Mouse (Mus musculus): ENCODE results near the gene Sun2. TPM values are rescaled to one million over a fixed set of nuclear protein-coding genes. Genes with fewer than 3 reads are reported as not detected.

The Sun2 gene
- polyA plus RNA-seq (2015; fragmentation: Nextera tagmentation; extraction: Ambion mirVana) = 8.1 and 8.4 TPM in 2 replicates

- peak within 1 kb of the TSS; percentile 80 for H3K4me2 ChIP-seq
- peak within 1 kb of the TSS; percentile 48 for H3K27ac ChIP-seq
- peak within 1 kb of the TSS; percentile 92 for H3K4me3 ChIP-seq
- H3K36me3 ChIP-seq (ENCODE audit: poor library complexity, severe bottlenecking) = peaks cover 29% of the 10 kb centered on the region
- WGBS = under 1% methylated on average over 84 of the region's 93 CpGs
- no peaks in the 10 kb centered on the region for H3K9me3 ChIP-seq (replicated peaks)
- peak; percentile 96 for ATAC-seq
- H3K4me1 ChIP-seq = peaks cover 34% of the 10 kb centered on the region
- no peaks in the 10 kb centered on the region for H3K27me3 ChIP-seq
- H3K9ac ChIP-seq = peak within 1 kb of the TSS; percentile 91
Measured at GRCm38 (mm10) chr15:79741921-79742705, at the start of gene Sun2. Gene Sun2 (minus strand): TSS chr15:79742536.

GRCm38 (mm10) chr15:79791502-79791901 is 49.2 kb upstream of the Sun2 start:
- no peak overlapping the region for H3K4me2 ChIP-seq
- no peak for ATAC-seq

DNA sequence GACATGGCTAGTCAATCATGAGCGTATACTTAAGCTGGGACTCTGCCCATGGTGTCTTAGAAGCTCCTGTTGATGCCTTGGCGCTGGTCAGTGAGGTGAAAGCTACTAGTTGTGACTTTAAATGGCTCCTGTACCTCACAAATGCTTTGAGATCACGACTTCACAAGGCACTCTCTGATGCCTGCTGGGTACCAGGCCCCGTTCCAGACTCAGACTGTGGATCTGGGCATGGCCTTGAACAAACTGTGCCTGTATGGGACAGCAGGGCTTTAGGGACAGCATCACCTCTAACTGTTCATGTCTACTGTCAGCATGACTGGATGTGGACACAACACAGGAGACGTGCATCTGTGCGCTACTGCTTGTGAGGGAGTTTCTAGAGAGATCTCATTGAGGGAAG is 48.6 kb upstream of the Sun2 start:
- ATAC-seq = no peak
- no peak overlapping the region for H3K9ac ChIP-seq
- WGBS = 85% methylated on average over 6 of the region's 6 CpGs
- no peak overlapping the region for H3K4me3 ChIP-seq
- H3K9me3 ChIP-seq (replicated peaks) = no peaks in the 10 kb centered on the region
- H3K36me3 ChIP-seq (ENCODE audit: poor library complexity, severe bottlenecking) = no peaks in the 10 kb centered on the region
- H3K27me3 ChIP-seq = peaks cover 5% of the 10 kb centered on the region; the same call in 1 of the 2 replicates
- H3K27ac ChIP-seq = no peak overlapping the region
- H3K4me1 ChIP-seq = peaks cover 2% of the 10 kb centered on the region; the same call in 1 of the 2 replicates
- no peak overlapping the region for H3K4me2 ChIP-seq

More at GRCm38 (mm10) chr15:79791502-79791901, 49.2 kb upstream of the Sun2 start:
- Histone ChIP-seq H3K27me3 (peaks cover 5% of the 10 kb centered on the region; the same call in 1 of the 2 replicates), H3K4me3 (no peak overlapping the region), H3K4me1 (peaks cover 7% of the 10 kb centered on the region; the same call in 1 of the 2 replicates), H3K9ac (no peak overlapping the region), H3K9me3 (replicated peaks) (no peaks in the 10 kb centered on the region), H3K27ac (no peak overlapping the region), H3K36me3 (ENCODE audit: poor library complexity, severe bottlenecking) (no peaks in the 10 kb centered on the region)
- 3% methylated on average over 12 of the region's 12 CpGs for WGBS

- no peaks in the 10 kb centered on the region; the same call in 1 of the 2 replicates for H3K4me1 ChIP-seq
- H3K9me3 ChIP-seq (replicated peaks) = no peaks in the 10 kb centered on the region
- H3K4me3 ChIP-seq = no peak overlapping the region
- H3K27me3 ChIP-seq = peaks cover 5% of the 10 kb centered on the region; the same call in 1 of the 2 replicates
- no peaks in the 10 kb centered on the region for H3K36me3 ChIP-seq (ENCODE audit: poor library complexity, severe bottlenecking)
- no peak overlapping the region for H3K9ac ChIP-seq
- ATAC-seq = no peak
- no peak overlapping the region for H3K4me2 ChIP-seq
- 59% methylated on average over 8 of the region's 8 CpGs for WGBS
- H3K27ac ChIP-seq = no peak overlapping the region
Measured at GRCm38 (mm10) chr15:79790111-79790510, 47.8 kb upstream of the Sun2 start.

GRCm38 (mm10) chr15:79787815-79788214 is 45.5 kb upstream of the Sun2 start:
- peaks cover 5% of the 10 kb centered on the region; the same call in 1 of the 2 replicates for H3K27me3 ChIP-seq
- H3K4me3 ChIP-seq = no peak overlapping the region
- H3K9ac ChIP-seq = no peak overlapping the region
- H3K27ac ChIP-seq = no peak overlapping the region
- WGBS = 38% methylated on average over 8 of the region's 8 CpGs
- no peaks in the 10 kb centered on the region for H3K36me3 ChIP-seq (ENCODE audit: poor library complexity, severe bottlenecking)
- no peak overlapping the region for H3K4me2 ChIP-seq
- no peaks in the 10 kb centered on the region; the same call in 1 of the 2 replicates for H3K4me1 ChIP-seq
- H3K9me3 ChIP-seq (replicated peaks) = no peaks in the 10 kb centered on the region
- ATAC-seq = no peak

DNA sequence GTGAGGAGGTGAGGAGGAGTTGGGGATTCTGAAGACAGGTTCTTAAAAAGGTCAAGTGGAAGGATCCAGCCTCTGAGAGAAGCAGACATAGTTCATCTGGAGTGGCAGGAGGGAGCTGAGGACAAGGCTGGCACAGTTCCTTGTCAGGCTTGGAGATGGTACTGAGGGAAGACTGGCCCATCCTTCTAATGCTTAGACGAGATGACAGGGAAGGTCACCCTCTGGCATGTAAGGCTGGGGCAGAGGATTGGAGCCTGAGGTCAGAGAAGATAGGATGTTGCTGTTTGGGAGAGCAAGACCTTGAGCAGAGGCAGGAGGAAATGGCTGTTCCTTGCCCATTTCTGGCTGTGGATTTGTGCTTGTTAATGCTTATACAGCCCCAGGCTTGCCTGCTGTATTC is 42.7 kb upstream of the Sun2 start:
- Histone ChIP-seq H3K27me3 (peaks cover 7% of the 10 kb centered on the region; the same call in 1 of the 2 replicates), H3K4me2 (no peak overlapping the region), H3K36me3 (ENCODE audit: poor library complexity, severe bottlenecking) (no peaks in the 10 kb centered on the region), H3K9ac (no peak overlapping the region), H3K4me1 (no peaks in the 10 kb centered on the region; the same call in 1 of the 2 replicates), H3K27ac (no peak overlapping the region), H3K9me3 (replicated peaks) (no peaks in the 10 kb centered on the region), H3K4me3 (no peak overlapping the region)
- ATAC-seq = no peak
- 68% methylated on average over 1 of the region's 1 CpGs for WGBS

GRCm38 (mm10) chr15:79777749-79778148 is 35.4 kb upstream of the Sun2 start, which contains the start of gene Dnal4:
Gene Dnal4 (minus strand): TSS chr15:79777849.
- peaks cover 8% of the 10 kb centered on the region for H3K27me3 ChIP-seq
- peaks cover 21% of the 10 kb centered on the region for H3K4me1 ChIP-seq
- H3K4me2 ChIP-seq = no peak within 1 kb of the TSS
- ATAC-seq = no peak
- H3K4me3 ChIP-seq = no peak within 1 kb of the TSS
- no peak within 1 kb of the TSS for H3K9ac ChIP-seq
- no peaks in the 10 kb centered on the region for H3K9me3 ChIP-seq (replicated peaks)
- H3K27ac ChIP-seq = no peak within 1 kb of the TSS
- no peaks in the 10 kb centered on the region for H3K36me3 ChIP-seq (ENCODE audit: poor library complexity, severe bottlenecking)

- Histone ChIP-seq H3K9me3 (replicated peaks) (no peaks in the 10 kb centered on the region), H3K27ac (no peak overlapping the region), H3K4me3 (no peak overlapping the region), H3K27me3 (peaks cover 4% of the 10 kb centered on the region; the same call in 1 of the 2 replicates), H3K4me2 (no peak overlapping the region; the same call in 1 of the 2 replicates), H3K9ac (peak overlapping the region; percentile 64; the same call in 1 of the 2 replicates), H3K36me3 (ENCODE audit: poor library complexity, severe bottlenecking) (no peaks in the 10 kb centered on the region), H3K4me1 (peaks cover 34% of the 10 kb centered on the region)
- 65% methylated on average over 7 of the region's 7 CpGs for WGBS
- no peak for ATAC-seq
Measured at GRCm38 (mm10) chr15:79775662-79776061, 33.3 kb upstream of the Sun2 start.

DNA sequence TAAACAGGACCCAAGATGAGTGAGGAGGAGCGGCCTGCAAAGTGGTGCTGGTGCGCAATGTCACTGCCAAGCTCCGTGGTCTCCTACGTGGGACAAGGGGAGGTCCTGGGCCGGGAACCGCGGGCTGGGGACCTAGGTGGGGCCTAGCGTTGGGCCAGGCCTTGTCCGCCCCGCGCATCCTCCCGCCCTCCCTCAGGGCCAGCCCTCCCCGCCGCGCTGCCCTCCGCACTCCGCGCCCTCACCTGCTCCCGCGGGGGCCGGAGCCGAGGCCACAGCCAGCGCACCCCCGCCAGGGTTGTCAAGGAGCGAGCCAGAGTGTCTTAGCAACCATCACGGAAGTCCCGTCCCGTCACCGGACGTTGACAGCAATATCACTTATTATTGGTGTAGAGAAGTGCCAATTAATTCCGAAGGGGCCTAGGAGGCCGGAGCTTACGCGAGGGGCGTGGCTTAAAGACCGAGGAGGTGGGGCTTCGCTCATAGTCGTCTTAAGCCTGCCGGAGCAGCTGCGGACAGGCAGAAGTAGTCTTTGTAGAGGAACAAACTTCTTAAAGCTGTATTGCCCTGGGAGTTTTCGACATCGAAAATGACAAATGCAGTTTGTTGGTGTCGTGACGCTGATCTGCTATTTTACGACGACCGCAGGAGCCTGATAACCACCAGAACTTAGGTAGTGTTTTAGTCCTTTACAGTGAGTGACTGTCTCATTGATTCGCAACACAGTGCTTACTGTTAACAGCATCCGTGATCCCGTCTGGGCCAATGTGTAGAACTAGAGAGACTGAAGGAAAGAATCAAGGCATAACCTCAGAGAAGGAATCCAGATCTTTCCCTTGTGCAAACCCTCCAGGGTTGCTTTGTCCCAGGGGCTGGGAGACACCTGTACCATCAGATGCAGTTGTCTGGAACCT is 32.0 kb upstream of the Sun2 start:
- peak overlapping the region; percentile 84 for H3K4me2 ChIP-seq
- H3K4me3 ChIP-seq = peak overlapping the region; percentile 89
- H3K27ac ChIP-seq = peak overlapping the region; percentile 48
- H3K36me3 ChIP-seq (ENCODE audit: poor library complexity, severe bottlenecking) = no peaks in the 10 kb centered on the region
- peaks cover 46% of the 10 kb centered on the region for H3K4me1 ChIP-seq
- peak; percentile 99 for ATAC-seq
- H3K9me3 ChIP-seq (replicated peaks) = no peaks in the 10 kb centered on the region
- under 1% methylated on average over 46 of the region's 50 CpGs for WGBS
- peak overlapping the region; percentile 86 for H3K9ac ChIP-seq
- peaks cover 4% of the 10 kb centered on the region; the same call in 1 of the 2 replicates for H3K27me3 ChIP-seq

DNA sequence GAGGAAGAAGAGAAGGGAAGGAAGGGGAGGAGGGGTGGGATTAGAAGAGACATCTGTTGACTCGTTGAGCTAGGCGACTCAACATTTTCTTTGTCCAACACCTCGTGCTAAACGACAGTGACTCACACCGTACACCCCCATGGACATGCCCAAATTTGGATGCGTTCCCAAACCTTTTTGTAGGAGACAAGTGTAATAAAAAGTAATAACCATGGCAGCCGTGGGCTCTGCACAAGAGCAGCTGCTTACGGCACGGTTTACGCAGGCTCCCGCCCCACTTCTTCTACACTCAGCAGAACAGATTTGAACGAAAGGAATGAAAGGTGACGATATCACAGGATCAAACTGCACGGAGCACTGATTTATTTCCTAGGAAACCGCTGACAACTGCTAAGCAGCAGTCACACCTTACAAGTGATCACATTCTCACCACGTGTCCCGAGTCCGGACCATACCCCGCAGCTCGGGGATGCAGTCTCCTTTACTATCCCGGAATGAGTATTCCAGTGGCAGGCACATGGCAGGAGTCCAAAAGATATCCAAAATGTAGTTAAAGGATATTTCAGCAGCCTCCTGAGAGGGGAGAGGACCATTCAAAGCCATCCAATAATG is 28.4 kb upstream of the Sun2 start:
- peaks cover 2% of the 10 kb centered on the region; the same call in 1 of the 2 replicates for H3K27me3 ChIP-seq
- peak overlapping the region; percentile 51; the same call in 1 of the 2 replicates for H3K27ac ChIP-seq
- 0 out of 2 replicates have a peak overlapping the region, but pooled peaks have one; percentile 21 for H3K9ac ChIP-seq
- peaks cover 72% of the 10 kb centered on the region for H3K4me1 ChIP-seq
- WGBS = 63% methylated on average over 21 of the region's 21 CpGs
- no peaks in the 10 kb centered on the region for H3K36me3 ChIP-seq (ENCODE audit: poor library complexity, severe bottlenecking)
- H3K9me3 ChIP-seq (replicated peaks) = no peaks in the 10 kb centered on the region
- no peak overlapping the region for H3K4me3 ChIP-seq
- no peak for ATAC-seq
- H3K4me2 ChIP-seq = peak overlapping the region; percentile 32

GRCm38 (mm10) chr15:79768302-79768701 is 26.0 kb upstream of the Sun2 start:
- H3K9me3 ChIP-seq (replicated peaks) = no peaks in the 10 kb centered on the region
- H3K36me3 ChIP-seq (ENCODE audit: poor library complexity, severe bottlenecking) = peaks cover 22% of the 10 kb centered on the region
- H3K27ac ChIP-seq = no peak overlapping the region
- WGBS = 54% methylated on average over 6 of the region's 6 CpGs
- peak overlapping the region; percentile 2; the same call in 1 of the 2 replicates for H3K9ac ChIP-seq
- H3K27me3 ChIP-seq = no peaks in the 10 kb centered on the region
- no peak for ATAC-seq
- no peak overlapping the region for H3K4me3 ChIP-seq
- H3K4me1 ChIP-seq = peaks cover 75% of the 10 kb centered on the region
- no peak overlapping the region for H3K4me2 ChIP-seq
